Mouse (Mus musculus): ENCODE measurements around the gene March10.

DNA sequence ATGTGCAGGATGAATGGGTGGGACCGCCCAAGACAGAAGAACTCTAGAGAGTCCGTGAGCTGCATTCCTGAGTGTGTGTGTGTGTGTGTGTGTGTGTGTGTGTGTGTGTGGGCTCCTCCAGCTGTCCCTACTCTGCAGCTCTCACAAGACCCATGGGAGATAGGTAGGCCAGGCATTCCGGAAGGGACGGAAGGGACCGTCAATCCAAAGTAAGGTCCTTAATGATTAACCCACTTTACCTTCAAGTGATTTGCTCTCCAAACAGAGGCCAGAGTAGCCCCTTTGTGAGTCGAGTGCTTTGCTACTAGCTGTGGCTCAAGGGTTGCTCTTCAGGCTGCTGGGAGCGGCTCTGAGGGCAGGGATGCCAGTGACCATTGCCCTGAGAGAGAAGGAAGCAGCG is 104.4 kb downstream of the March10 start:
- TF ChIP-seq POLR2A (IDR thresholded peaks at IDR 0.05; ENCODE audit: insufficient read length, low read depth) = no peak
- TF ChIP-seq SRF (IDR thresholded peaks at IDR 0.05; ENCODE audit: control insufficient read depth, insufficient read length, low read depth) = no peak
